9 mouse cellular contexts compared by ENCODE assay signal in genomic region chr7:24884693-24885291, GRCm38 (mm10). TPM values are rescaled to one million over a fixed set of nuclear protein-coding genes. Genes with fewer than 3 reads are reported as not detected.
DNase-seq lines count a peak whose midpoint lies in the region; ATAC-seq and TF ChIP-seq lines count a peak whose summit lies in the region.
"Had no signal": no experiment of that assay in that cellular context is flagged by ENCODE, and none has a peak within 500 bp of the region (broad histone marks: within the 10 kb centered on the region; RNA-seq: fewer than 3 reads in every experiment).

No protein-coding gene starts in this region.

- H3K4me2 ChIP-seq in forebrain, embryonic 16.5 days (ENCODE audit: low read length), result peak overlapping the region; percentile 59
- H3K4me2 ChIP-seq in limb, embryonic 13.5 days (replicated peaks), result peak overlapping the region; percentile 94
- H3K4me2 ChIP-seq in neural tube, embryonic 14.5 days (ENCODE audit: low read depth, low read length), result peak overlapping the region; percentile 88

- H3K27me3 ChIP-seq in ES-Bruce4 (ENCODE audit: control insufficient read depth, insufficient read depth, low read length, poor library complexity, severe bottlenecking), result no peaks in the 10 kb centered on the region
- no peaks in the 10 kb centered on the region for H3K27me3 ChIP-seq in forebrain, embryonic 16.5 days (replicated peaks; ENCODE audit: control insufficient read depth, insufficient read depth, low read length)
- H3K27me3 ChIP-seq in limb, embryonic 13.5 days, result no peaks in the 10 kb centered on the region
- H3K27me3 ChIP-seq in neural tube, embryonic 14.5 days (ENCODE audit: control insufficient read depth, insufficient read depth, low read length), result no peaks in the 10 kb centered on the region

- peak overlapping the region; percentile 97 for H3K9ac ChIP-seq in ES-Bruce4 (ENCODE audit: low read depth, poor library complexity, severe bottlenecking)
- H3K9ac ChIP-seq in forebrain, embryonic 16.5 days (replicated peaks; ENCODE audit: low read depth, low read length), result peak overlapping the region; percentile 100
- H3K9ac ChIP-seq in limb, embryonic 13.5 days, result peak overlapping the region; percentile 100
- peak overlapping the region; percentile 99 for H3K9ac ChIP-seq in neural tube, embryonic 14.5 days (replicated peaks; ENCODE audit: low read depth, low read length)

- no peak for DNase-seq in gastrocnemius, adult 2 months
- DNase-seq in gastrocnemius, postnatal 14 days, result no peak
- no peak for DNase-seq in gastrocnemius, postnatal 36 days
- DNase-seq in spleen, postnatal 14 days (ENCODE audit: low spot score in 2 of 2), result no peak

- H3K9me3 ChIP-seq in ES-Bruce4 (replicated peaks; ENCODE audit: control insufficient read depth, insufficient read depth, low read length, poor library complexity, severe bottlenecking), result no peaks in the 10 kb centered on the region
- H3K9me3 ChIP-seq in forebrain, embryonic 16.5 days (ENCODE audit: control insufficient read depth, low read length), result no peaks in the 10 kb centered on the region
- H3K9me3 ChIP-seq in limb, embryonic 13.5 days, result no peaks in the 10 kb centered on the region
- no peaks in the 10 kb centered on the region for H3K9me3 ChIP-seq in neural tube, embryonic 14.5 days (ENCODE audit: control insufficient read depth, low read length)

- under 1% methylated on average over 47 of the region's 47 CpGs for WGBS in forebrain, embryonic 16.5 days
- WGBS in limb, embryonic 13.5 days, result under 1% methylated on average over 47 of the region's 47 CpGs
- under 1% methylated on average over 40 of the region's 47 CpGs for WGBS in neural tube, embryonic 14.5 days

- no peak for ATAC-seq in forebrain, embryonic 16.5 days
- no peak; the same call in 1 of the 2 replicates for ATAC-seq in limb, embryonic 13.5 days (ENCODE audit: low FRiP score, low read depth)
- peak; percentile 9 for ATAC-seq in neural tube, embryonic 14.5 days (ENCODE audit: low read depth)

- intact Hi-C loops in gastrocnemius, adult 2 months (cut with DNase I), result loop anchor here (2.0 to 10.0 kb wide), 2 partner anchors 86 to 770 kb away; partner anchors contain the start of gene Zfp112
- intact Hi-C loops in gastrocnemius, postnatal 14 days (cut with DNase I; ENCODE audit: low total_unique reads), result no loop called here
- intact Hi-C loops in gastrocnemius, postnatal 36 days (cut with DNase I), result loop anchor here (10.0 kb wide), 1 partner anchor 380 kb away; the partner anchor contains the start of gene Zfp428

- peak overlapping the region; percentile 94 for H3K4me3 ChIP-seq in gastrocnemius, adult 2 months
- H3K4me3 ChIP-seq in ES-Bruce4 (ENCODE audit: low read depth, low read length), result peak overlapping the region; percentile 90
- H3K4me3 ChIP-seq in forebrain, embryonic 16.5 days (replicated peaks; ENCODE audit: low read length), result peak overlapping the region; percentile 89
- H3K4me3 ChIP-seq in limb, embryonic 13.5 days, result peak overlapping the region; percentile 99
- H3K4me3 ChIP-seq in neural tube, embryonic 14.5 days (ENCODE audit: low read depth, low read length), result peak overlapping the region; percentile 98

- no peak for TF ChIP-seq POLR2A in ES-Bruce4 (IDR thresholded peaks at IDR 0.05; ENCODE audit: insufficient read depth, low read length)

- peak overlapping the region; percentile 96 for H3K27ac ChIP-seq in gastrocnemius, adult 2 months
- peak overlapping the region; percentile 70 for H3K27ac ChIP-seq in ES-Bruce4 (ENCODE audit: insufficient read depth, low read length)
- H3K27ac ChIP-seq in forebrain, embryonic 16.5 days (ENCODE audit: low read length), result peak overlapping the region; percentile 78
- H3K27ac ChIP-seq in limb, embryonic 13.5 days, result peak overlapping the region; percentile 86
- peak overlapping the region; percentile 80 for H3K27ac ChIP-seq in neural tube, embryonic 14.5 days (ENCODE audit: low read depth, low read length)

- TF ChIP-seq CTCF in gastrocnemius, adult 2 months (IDR thresholded peaks at IDR 0.05), result no peak
- TF ChIP-seq CTCF in ES-Bruce4 (IDR thresholded peaks at IDR 0.05; ENCODE audit: low read depth, low read length), result no peak

- no peak for TF ChIP-seq EP300 in ES-Bruce4 (IDR thresholded peaks at IDR 0.05; ENCODE audit: insufficient read depth, low read depth, low read length)

- peaks cover 47% of the 10 kb centered on the region for H3K36me3 ChIP-seq in ES-Bruce4 (ENCODE audit: control insufficient read depth, insufficient read depth, low read length, poor library complexity, severe bottlenecking)
- H3K36me3 ChIP-seq in forebrain, embryonic 16.5 days (ENCODE audit: control insufficient read depth, insufficient read depth), result peaks cover 8% of the 10 kb centered on the region; the same call in 1 of the 2 replicates
- H3K36me3 ChIP-seq in limb, embryonic 13.5 days, result peaks cover 45% of the 10 kb centered on the region
- peaks cover 34% of the 10 kb centered on the region for H3K36me3 ChIP-seq in neural tube, embryonic 14.5 days (ENCODE audit: control insufficient read depth, insufficient read depth, low read length)

- H3K4me1 ChIP-seq in ES-Bruce4 (ENCODE audit: control insufficient read depth, insufficient read depth, low read length), result peaks cover 3% of the 10 kb centered on the region
- peaks cover 21% of the 10 kb centered on the region for H3K4me1 ChIP-seq in forebrain, embryonic 16.5 days (replicated peaks; ENCODE audit: control insufficient read depth, insufficient read depth, low read length)
- peaks cover 28% of the 10 kb centered on the region for H3K4me1 ChIP-seq in limb, embryonic 13.5 days
- peaks cover 18% of the 10 kb centered on the region for H3K4me1 ChIP-seq in neural tube, embryonic 14.5 days (ENCODE audit: control insufficient read depth, insufficient read depth, low read length)

RNA-seq across cellular contexts. Expression of gene Rps19, which starts 0.6 kb away (rescaled TPM):
- 100 to 1,000 TPM; 326 to 419 TPM for total RNA-seq in gastrocnemius, adult 2 months (2021)
- 100 to 1,000 TPM; 481 to 524 TPM for total RNA-seq in gastrocnemius, postnatal 14 days (2021)
- polyA plus RNA-seq in ES-Bruce4 (2011; ENCODE audit: insufficient read depth, insufficient read length, low read depth, missing spikeins), result 2,100 and 2,446 TPM in 2 replicates
- polyA plus RNA-seq in forebrain, embryonic 16.5 days (2015; fragmentation: Nextera tagmentation; extraction: Ambion mirVana), result 1,290 and 1,309 TPM in 2 replicates
- polyA plus RNA-seq in limb, embryonic 13.5 days (2015; fragmentation: Nextera tagmentation; extraction: Ambion mirVana), result 2,528 and 2,568 TPM in 2 replicates
- 1,219 and 1,260 TPM in 2 replicates for polyA plus RNA-seq in neural tube, embryonic 14.5 days (2014; fragmentation: Nextera tagmentation; extraction: Ambion mirVana)
- total RNA-seq in gastrocnemius, postnatal 36 days (2021), result 100 to 1,000 TPM; 283 to 298 TPM

RNA-seq across cellular contexts. Expression of gene Cd79a, which starts 12.4 kb away (rescaled TPM):
- not detected for total RNA-seq in gastrocnemius, adult 2 months (2021)
- under 1 TPM; 0.16 to 0.23 TPM for total RNA-seq in gastrocnemius, postnatal 14 days (2021)
- polyA plus RNA-seq in ES-Bruce4 (2011; ENCODE audit: insufficient read depth, insufficient read length, low read depth, missing spikeins), result 2.8 and 2.9 TPM in 2 replicates
- 0.16 and 0.19 TPM in 2 replicates for polyA plus RNA-seq in forebrain, embryonic 16.5 days (2015; fragmentation: Nextera tagmentation; extraction: Ambion mirVana)
- 0.45 and 0.86 TPM in 2 replicates for polyA plus RNA-seq in limb, embryonic 13.5 days (2015; fragmentation: Nextera tagmentation; extraction: Ambion mirVana)
- polyA plus RNA-seq in neural tube, embryonic 14.5 days (2014; fragmentation: Nextera tagmentation; extraction: Ambion mirVana), result 0.16 and 0.18 TPM in 2 replicates
- under 1 TPM in 1 of 2 experiments, not detected in 1; 0.23 TPM for total RNA-seq in gastrocnemius, postnatal 36 days (2021)

RNA-seq across cellular contexts. Expression of gene Dmrtc2, which starts 14.9 kb away (rescaled TPM):
- not detected for total RNA-seq in gastrocnemius, adult 2 months (2021)
- not detected for total RNA-seq in gastrocnemius, postnatal 14 days (2021)
- 0.75 and 1.1 TPM in 2 replicates for polyA plus RNA-seq in ES-Bruce4 (2011; ENCODE audit: insufficient read depth, insufficient read length, low read depth, missing spikeins)
- not detected in 2 replicates for polyA plus RNA-seq in forebrain, embryonic 16.5 days (2015; fragmentation: Nextera tagmentation; extraction: Ambion mirVana)
- polyA plus RNA-seq in limb, embryonic 13.5 days (2015; fragmentation: Nextera tagmentation; extraction: Ambion mirVana), result not detected in 2 replicates
- polyA plus RNA-seq in neural tube, embryonic 14.5 days (2014; fragmentation: Nextera tagmentation; extraction: Ambion mirVana), result 0.22 TPM in 1 of 2 replicates, not detected in the other
- not detected for total RNA-seq in gastrocnemius, postnatal 36 days (2021)
- polyA plus RNA-seq: large intestine, adult 2 months had no signal

RNA-seq across cellular contexts. Expression of gene Lypd4, which starts 15.1 kb away (rescaled TPM):
- total RNA-seq in gastrocnemius, adult 2 months (2021), result not detected
- not detected for total RNA-seq in gastrocnemius, postnatal 14 days (2021)
- not detected in 2 replicates for polyA plus RNA-seq in ES-Bruce4 (2011; ENCODE audit: insufficient read depth, insufficient read length, low read depth, missing spikeins)
- not detected in 2 replicates for polyA plus RNA-seq in forebrain, embryonic 16.5 days (2015; fragmentation: Nextera tagmentation; extraction: Ambion mirVana)
- not detected in 2 replicates for polyA plus RNA-seq in limb, embryonic 13.5 days (2015; fragmentation: Nextera tagmentation; extraction: Ambion mirVana)
- polyA plus RNA-seq in neural tube, embryonic 14.5 days (2014; fragmentation: Nextera tagmentation; extraction: Ambion mirVana), result not detected in 2 replicates
- not detected for total RNA-seq in gastrocnemius, postnatal 36 days (2021)
- polyA plus RNA-seq: large intestine, adult 2 months had no signal

RNA-seq across cellular contexts. Expression of gene Arhgef1, which starts 17.9 kb away (rescaled TPM):
- 10 to 100 TPM; 28.4 to 29.3 TPM for total RNA-seq in gastrocnemius, adult 2 months (2021)
- 10 to 100 TPM; 32.5 to 38.0 TPM for total RNA-seq in gastrocnemius, postnatal 14 days (2021)
- 90.5 and 108 TPM in 2 replicates for polyA plus RNA-seq in ES-Bruce4 (2011; ENCODE audit: insufficient read depth, insufficient read length, low read depth, missing spikeins)
- polyA plus RNA-seq in forebrain, embryonic 16.5 days (2015; fragmentation: Nextera tagmentation; extraction: Ambion mirVana), result 61.7 and 73.7 TPM in 2 replicates
- polyA plus RNA-seq in limb, embryonic 13.5 days (2015; fragmentation: Nextera tagmentation; extraction: Ambion mirVana), result 131 and 132 TPM in 2 replicates
- polyA plus RNA-seq in neural tube, embryonic 14.5 days (2014; fragmentation: Nextera tagmentation; extraction: Ambion mirVana), result 65.6 and 71.6 TPM in 2 replicates
- total RNA-seq in gastrocnemius, postnatal 36 days (2021), result 10 to 100 TPM; 28.6 to 31.6 TPM
